Mouse (Mus musculus): ENCODE results near the gene Fam160a1. TPM values are rescaled to one million over a fixed set of nuclear protein-coding genes. Genes with fewer than 3 reads are reported as not detected.

Fam160a1 gene
- polyA plus RNA-seq, 1 experiment from 2014 or later = 0.59 TPM

DNA sequence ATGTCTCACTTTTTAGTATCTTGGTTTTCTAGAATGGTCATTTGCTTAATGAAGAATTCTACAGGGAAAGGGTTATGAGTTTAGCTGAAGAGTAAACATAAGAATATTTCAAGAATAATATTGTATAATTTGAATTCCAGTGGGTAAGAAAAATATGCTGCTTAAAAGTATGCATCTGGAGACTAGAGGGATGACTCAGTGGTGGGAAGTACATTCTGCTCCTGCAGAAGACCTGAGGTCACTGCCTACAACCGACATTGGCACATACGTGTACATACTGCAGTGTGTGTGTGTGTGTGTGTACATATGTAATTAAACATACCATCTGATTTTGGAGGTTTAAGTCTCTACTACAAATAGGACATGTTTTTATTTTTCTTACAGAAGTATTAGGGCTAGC is 181.5 kb downstream of the Fam160a1 start:
- 92% methylated on average over 2 of the region's 2 CpGs for WGBS
- ATAC-seq (ENCODE audit: low FRiP score) = no peak
- Histone ChIP-seq H3K27ac (no peak overlapping the region), H3K4me2 (no peak overlapping the region), H3K9me3 (no peaks in the 10 kb centered on the region), H3K27me3 (no peaks in the 10 kb centered on the region), H3K36me3 (replicated peaks) (no peaks in the 10 kb centered on the region), H3K9ac (no peak overlapping the region), H3K4me1 (no peaks in the 10 kb centered on the region), H3K4me3 (replicated peaks) (no peak overlapping the region)

GRCm38 (mm10) chr3:85635126-85635419 is 182.0 kb downstream of the Fam160a1 start:
- Histone ChIP-seq H3K27ac (no peak overlapping the region), H3K36me3 (replicated peaks) (no peaks in the 10 kb centered on the region), H3K27me3 (no peaks in the 10 kb centered on the region), H3K9ac (no peak overlapping the region), H3K9me3 (no peaks in the 10 kb centered on the region), H3K4me3 (replicated peaks) (no peak overlapping the region), H3K4me2 (no peak overlapping the region), H3K4me1 (no peaks in the 10 kb centered on the region)
- no peak for ATAC-seq (ENCODE audit: low FRiP score)
- WGBS = 80% methylated on average over 2 of the region's 2 CpGs

- no peak for ATAC-seq (ENCODE audit: low FRiP score)
- Histone ChIP-seq H3K27ac (no peak overlapping the region), H3K4me1 (no peaks in the 10 kb centered on the region), H3K36me3 (replicated peaks) (no peaks in the 10 kb centered on the region), H3K4me3 (replicated peaks) (no peak overlapping the region), H3K27me3 (no peaks in the 10 kb centered on the region), H3K4me2 (no peak overlapping the region), H3K9me3 (no peaks in the 10 kb centered on the region), H3K9ac (no peak overlapping the region)
- WGBS = 79% methylated on average over 8 of the region's 8 CpGs
Observed at GRCm38 (mm10) chr3:85634389-85635125, 182.5 kb downstream of the Fam160a1 start.

GRCm38 (mm10) chr3:85633733-85634132 is 183.4 kb downstream of the Fam160a1 start:
- Histone ChIP-seq H3K9me3 (no peaks in the 10 kb centered on the region), H3K4me2 (no peak overlapping the region), H3K27ac (no peak overlapping the region), H3K9ac (no peak overlapping the region), H3K27me3 (no peaks in the 10 kb centered on the region), H3K36me3 (replicated peaks) (no peaks in the 10 kb centered on the region), H3K4me3 (replicated peaks) (no peak overlapping the region), H3K4me1 (no peaks in the 10 kb centered on the region)
- no peak for ATAC-seq (ENCODE audit: low FRiP score)
- 86% methylated on average over 2 of the region's 2 CpGs for WGBS

DNA sequence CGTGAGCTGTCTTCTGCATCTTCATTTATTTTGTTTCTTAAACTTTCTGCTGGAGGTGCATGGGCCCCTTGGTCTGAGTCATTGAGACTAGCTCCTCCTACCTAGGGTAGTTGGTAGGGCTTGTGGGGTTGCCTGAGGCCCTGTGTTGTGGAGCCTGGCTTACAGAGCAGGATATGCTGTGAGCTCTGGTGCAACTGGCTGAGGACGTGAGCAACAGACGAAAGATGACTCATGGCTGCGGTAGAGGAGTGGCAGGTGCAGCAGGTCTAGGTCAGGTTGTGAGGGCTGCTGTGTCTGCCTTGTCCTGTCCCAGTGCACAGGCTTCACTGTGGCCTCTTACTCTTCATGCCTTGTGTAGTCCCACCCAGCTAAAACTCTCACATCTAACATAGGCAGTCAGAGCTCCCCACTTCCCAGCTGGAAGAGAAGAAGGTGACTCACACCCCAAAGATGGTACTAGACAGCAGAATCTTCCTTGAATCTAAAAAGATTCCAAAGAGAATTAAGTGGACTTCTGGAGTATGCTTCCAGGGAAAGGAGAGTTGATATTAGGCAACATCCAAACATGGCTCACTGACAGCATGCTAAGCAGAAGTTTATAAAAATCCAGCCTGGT is 187.1 kb downstream of the Fam160a1 start:
- no peaks in the 10 kb centered on the region for H3K9me3 ChIP-seq
- H3K4me1 ChIP-seq = no peaks in the 10 kb centered on the region
- 95% methylated on average over 4 of the region's 4 CpGs for WGBS
- no peak overlapping the region for H3K27ac ChIP-seq
- ATAC-seq (ENCODE audit: low FRiP score) = no peak
- no peak overlapping the region for H3K9ac ChIP-seq
- H3K4me3 ChIP-seq (replicated peaks) = no peak overlapping the region
- H3K36me3 ChIP-seq (replicated peaks) = no peaks in the 10 kb centered on the region
- no peak overlapping the region for H3K4me2 ChIP-seq
- H3K27me3 ChIP-seq = no peaks in the 10 kb centered on the region

- Histone ChIP-seq H3K9me3 (no peaks in the 10 kb centered on the region), H3K4me3 (replicated peaks) (no peak overlapping the region), H3K4me2 (no peak overlapping the region), H3K4me1 (no peaks in the 10 kb centered on the region), H3K9ac (no peak overlapping the region), H3K27ac (no peak overlapping the region), H3K36me3 (replicated peaks) (peaks cover 6% of the 10 kb centered on the region), H3K27me3 (no peaks in the 10 kb centered on the region)
- 97% methylated on average over 1 of the region's 1 CpGs for WGBS
- no peak for ATAC-seq (ENCODE audit: low FRiP score)
Observed at GRCm38 (mm10) chr3:85619751-85620150, 197.3 kb downstream of the Fam160a1 start.

- H3K9ac ChIP-seq = no peak overlapping the region
- no peaks in the 10 kb centered on the region for H3K4me1 ChIP-seq
- no peaks in the 10 kb centered on the region for H3K27me3 ChIP-seq
- no peak for ATAC-seq (ENCODE audit: low FRiP score)
- H3K4me2 ChIP-seq = no peak overlapping the region
- no peaks in the 10 kb centered on the region for H3K9me3 ChIP-seq
- peaks cover 6% of the 10 kb centered on the region for H3K36me3 ChIP-seq (replicated peaks)
- no peak overlapping the region for H3K27ac ChIP-seq
- H3K4me3 ChIP-seq (replicated peaks) = no peak overlapping the region
- 90% methylated on average over 5 of the region's 5 CpGs for WGBS
Observed at GRCm38 (mm10) chr3:85619345-85619744, 197.7 kb downstream of the Fam160a1 start.

DNA sequence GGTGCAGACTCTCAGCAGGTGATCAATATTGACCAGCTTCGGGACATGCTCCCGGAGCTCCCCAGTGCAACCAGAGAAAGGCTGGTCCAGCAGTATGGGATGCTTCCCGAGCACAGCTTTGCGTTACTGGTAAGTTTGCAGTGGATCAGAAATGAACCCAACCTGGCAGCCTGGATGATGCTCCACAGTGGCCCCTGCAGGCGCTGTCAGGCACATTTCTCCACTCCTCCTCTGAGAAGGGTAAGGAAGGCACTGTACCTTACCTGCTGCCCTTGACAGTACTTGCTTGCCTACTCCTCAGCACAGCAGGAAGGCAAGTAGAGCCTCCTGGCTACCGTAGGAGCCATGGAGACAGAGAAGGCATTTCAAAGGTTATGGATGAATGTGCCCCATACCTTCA is 198.2 kb downstream of the Fam160a1 start:
- Histone ChIP-seq H3K27ac (no peak overlapping the region), H3K9me3 (no peaks in the 10 kb centered on the region), H3K4me2 (no peak overlapping the region), H3K9ac (no peak overlapping the region), H3K4me1 (no peaks in the 10 kb centered on the region), H3K27me3 (no peaks in the 10 kb centered on the region), H3K36me3 (replicated peaks) (peaks cover 6% of the 10 kb centered on the region), H3K4me3 (replicated peaks) (no peak overlapping the region)
- ATAC-seq (ENCODE audit: low FRiP score) = no peak
- 82% methylated on average over 6 of the region's 6 CpGs for WGBS

DNA sequence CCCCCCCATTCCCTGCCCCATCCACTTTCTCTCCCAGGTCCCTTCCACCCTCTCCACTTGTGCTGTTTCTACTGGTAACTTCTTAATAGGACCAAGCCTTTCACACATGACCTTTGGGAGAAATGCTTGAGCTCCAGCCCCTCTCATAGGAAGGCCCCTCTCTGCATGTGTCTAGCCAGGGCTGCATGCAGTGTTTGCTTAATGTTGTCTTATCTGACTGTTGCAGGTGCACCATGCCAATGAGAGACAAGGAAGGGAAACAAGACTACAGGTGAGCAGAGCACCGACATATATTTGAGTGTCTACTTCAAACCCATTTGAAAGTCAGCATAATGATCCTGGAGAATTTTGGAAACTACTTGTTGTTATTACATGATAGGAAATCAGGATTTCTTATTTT is 200.7 kb downstream of the Fam160a1 start:
- Histone ChIP-seq H3K9ac (no peak overlapping the region), H3K4me1 (no peaks in the 10 kb centered on the region), H3K27me3 (no peaks in the 10 kb centered on the region), H3K9me3 (no peaks in the 10 kb centered on the region), H3K36me3 (replicated peaks) (peaks cover 7% of the 10 kb centered on the region), H3K4me3 (replicated peaks) (no peak overlapping the region), H3K4me2 (no peak overlapping the region), H3K27ac (no peak overlapping the region)
- 94% methylated on average over 1 of the region's 1 CpGs for WGBS
- no peak for ATAC-seq (ENCODE audit: low FRiP score)

Other genes with a start within 250 kb of the Fam160a1 start
- 20.3 and 25.3 TPM in 2 replicates for gene Gatb, start 243.2 kb downstream of the Fam160a1 start, polyA plus RNA-seq (2016; fragmentation: Nextera tagmentation; extraction: Ambion mirVana)
- gene Glt28d2, start 70.2 kb upstream of the Fam160a1 start, polyA plus RNA-seq (2016; fragmentation: Nextera tagmentation; extraction: Ambion mirVana) = 0.13 and 0.20 TPM in 2 replicates
- gene Gm37240, start 70.2 kb upstream of the Fam160a1 start, polyA plus RNA-seq (2016; fragmentation: Nextera tagmentation; extraction: Ambion mirVana) = 0.57 and 1.2 TPM in 2 replicates
- 8.7 and 9.1 TPM in 2 replicates for gene Sh3d19, start 153.8 kb upstream of the Fam160a1 start, polyA plus RNA-seq (2016; fragmentation: Nextera tagmentation; extraction: Ambion mirVana)
- gene Prss48, start 185.2 kb upstream of the Fam160a1 start, polyA plus RNA-seq (2016; fragmentation: Nextera tagmentation; extraction: Ambion mirVana) = not detected in 2 replicates